Mouse (Mus musculus): ENCODE data around the gene Rchy1. TPM values are rescaled to one million over a fixed set of nuclear protein-coding genes. Genes with fewer than 3 reads are reported as not detected.
"Not testable (repeated sequence)": the region's sequence is repeated elsewhere in the genome, so short reads cannot be mapped to it uniquely, and the experiment has no call there.

Rchy1 gene
- polyA plus RNA-seq, 1 experiment from 2014 or later: 72.6 TPM

- H3K9me3 ChIP-seq: no peaks in the 10 kb centered on the region
- 84% methylated on average over 3 of the region's 3 CpGs for WGBS
- H3K27ac ChIP-seq: no peak overlapping the region
- H3K4me1 ChIP-seq: peaks cover 19% of the 10 kb centered on the region
- no peaks in the 10 kb centered on the region for H3K27me3 ChIP-seq
- no peak overlapping the region for H3K9ac ChIP-seq
- no peak for ATAC-seq (ENCODE audit: borderline replicate concordance, extremely low read depth, low FRiP score, low TSS enrichment)
- no peak overlapping the region for H3K4me3 ChIP-seq
- no peak overlapping the region for H3K4me2 ChIP-seq
- H3K36me3 ChIP-seq: peaks cover 30% of the 10 kb centered on the region
Measured at GRCm38 (mm10) chr5:91956991-91957760, 5.7 kb downstream of the Rchy1 start.

DNA sequence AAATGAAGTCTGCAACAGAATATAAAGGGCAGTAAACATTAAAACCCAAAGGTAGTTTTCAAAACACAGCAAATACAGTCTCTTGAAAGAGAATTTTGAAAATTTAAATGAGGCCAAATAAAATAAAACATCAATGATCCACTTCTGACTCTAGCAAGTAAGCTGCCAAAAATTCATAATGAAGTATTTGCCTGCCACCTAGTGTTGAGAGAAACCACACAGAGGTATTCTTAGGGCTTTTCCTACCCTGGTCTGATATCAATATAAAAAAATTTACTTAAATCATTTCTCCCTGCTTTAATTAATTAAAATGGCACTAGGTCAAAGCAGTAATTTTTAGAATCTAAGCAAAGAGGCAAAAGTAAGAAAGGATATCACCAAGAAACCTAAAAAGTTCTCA is 11.5 kb downstream of the Rchy1 start:
- H3K4me1 ChIP-seq: no peaks in the 10 kb centered on the region
- no peaks in the 10 kb centered on the region for H3K9me3 ChIP-seq
- H3K4me3 ChIP-seq: no peak overlapping the region
- H3K9ac ChIP-seq: no peak overlapping the region
- no peak overlapping the region for H3K4me2 ChIP-seq
- H3K36me3 ChIP-seq: peaks cover 64% of the 10 kb centered on the region
- no peaks in the 10 kb centered on the region for H3K27me3 ChIP-seq
- ATAC-seq (ENCODE audit: borderline replicate concordance, extremely low read depth, low FRiP score, low TSS enrichment): no peak
- no peak overlapping the region for H3K27ac ChIP-seq

DNA sequence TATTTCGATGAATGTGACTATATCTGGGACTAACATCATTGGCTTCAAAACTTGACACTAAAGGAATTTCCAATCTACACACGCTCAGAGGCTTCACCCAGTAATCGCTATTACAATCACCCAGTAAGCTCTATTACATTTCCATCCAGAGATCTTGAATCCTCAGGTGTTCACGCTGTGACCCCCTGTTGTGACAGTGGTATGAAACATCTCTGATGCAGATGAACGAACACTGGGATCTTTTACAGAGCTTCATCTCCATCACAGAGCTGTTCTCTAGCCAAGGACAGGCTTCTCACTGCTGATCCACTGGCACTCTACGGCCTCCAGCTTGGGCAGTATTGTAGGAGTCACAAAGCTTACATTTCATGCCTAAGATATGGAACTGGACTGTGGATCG is 13.4 kb downstream of the Rchy1 start:
- Histone ChIP-seq H3K9ac (no peak overlapping the region), H3K27me3 (no peaks in the 10 kb centered on the region), H3K4me2 (no peak overlapping the region), H3K9me3 (no peaks in the 10 kb centered on the region), H3K4me3 (no peak overlapping the region), H3K4me1 (no peaks in the 10 kb centered on the region), H3K27ac (no peak overlapping the region), H3K36me3 (peaks cover 62% of the 10 kb centered on the region)
- no peak for ATAC-seq (ENCODE audit: borderline replicate concordance, extremely low read depth, low FRiP score, low TSS enrichment)
- WGBS: 88% methylated on average over 7 of the region's 7 CpGs

DNA sequence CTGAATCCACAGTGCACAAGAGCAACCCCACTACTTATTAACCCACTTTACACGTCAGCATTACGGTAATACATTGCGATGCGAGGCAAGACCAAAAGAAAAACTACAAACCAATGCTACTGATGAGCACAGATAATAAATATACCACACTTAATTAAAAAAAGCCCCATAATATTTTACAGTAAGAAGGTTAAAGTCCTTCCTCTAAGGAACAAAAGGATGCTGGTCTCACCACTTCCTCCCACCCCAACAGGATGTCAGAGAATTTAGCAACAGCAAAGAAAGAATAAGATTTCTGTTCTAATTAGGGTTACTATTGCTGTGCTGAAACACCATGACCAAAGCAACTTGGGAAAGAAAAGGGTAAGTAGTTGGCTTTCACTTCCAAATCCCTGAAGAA is 15.9 kb downstream of the Rchy1 start:
- H3K27me3 ChIP-seq: no peaks in the 10 kb centered on the region
- H3K36me3 ChIP-seq: peaks cover 47% of the 10 kb centered on the region
- H3K9ac ChIP-seq: no peak overlapping the region
- 97% methylated on average over 4 of the region's 4 CpGs for WGBS
- no peaks in the 10 kb centered on the region for H3K9me3 ChIP-seq
- H3K4me1 ChIP-seq: no peaks in the 10 kb centered on the region
- H3K4me2 ChIP-seq: no peak overlapping the region
- no peak overlapping the region for H3K4me3 ChIP-seq
- H3K27ac ChIP-seq: no peak overlapping the region
- no peak for ATAC-seq (ENCODE audit: borderline replicate concordance, extremely low read depth, low FRiP score, low TSS enrichment)

GRCm38 (mm10) chr5:91945609-91946008 is 17.3 kb downstream of the Rchy1 start:
- H3K4me3 ChIP-seq; H3K27me3 ChIP-seq; H3K27ac ChIP-seq; H3K4me1 ChIP-seq; H3K9me3 ChIP-seq; ATAC-seq (ENCODE audit: borderline replicate concordance, extremely low read depth, low FRiP score, low TSS enrichment); H3K4me2 ChIP-seq; H3K9ac ChIP-seq: not testable (repeated sequence)
- WGBS: 89% methylated on average over 1 of the region's 1 CpGs
- peaks cover 36% of the 10 kb centered on the region for H3K36me3 ChIP-seq

DNA sequence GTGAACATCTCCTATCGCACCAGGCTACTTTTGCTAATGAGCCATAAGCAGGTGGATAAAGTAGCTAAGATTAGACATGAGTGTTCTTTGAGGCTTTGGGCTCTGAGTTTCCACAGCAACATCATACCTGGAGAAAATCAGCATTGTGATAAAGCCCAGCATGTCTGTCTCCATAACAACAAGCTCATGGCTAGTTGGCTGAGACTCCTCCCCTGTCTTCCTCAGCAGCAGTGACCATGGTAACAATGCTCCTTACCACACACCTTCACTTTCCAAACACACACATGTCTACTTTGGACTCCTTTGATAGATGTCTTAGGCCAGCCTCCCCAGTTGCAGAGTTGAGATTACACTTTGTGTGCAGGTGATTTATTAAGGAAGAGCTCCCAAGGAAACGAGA is 49.6 kb downstream of the Rchy1 start:
- Histone ChIP-seq H3K9me3 (no peaks in the 10 kb centered on the region), H3K36me3 (no peaks in the 10 kb centered on the region), H3K27ac (no peak overlapping the region), H3K4me3 (no peak overlapping the region), H3K4me2 (no peak overlapping the region), H3K4me1 (no peaks in the 10 kb centered on the region), H3K9ac (no peak overlapping the region), H3K27me3 (no peaks in the 10 kb centered on the region)
- no peak for ATAC-seq (ENCODE audit: borderline replicate concordance, extremely low read depth, low FRiP score, low TSS enrichment)
- WGBS: 66% methylated on average over 2 of the region's 2 CpGs

DNA sequence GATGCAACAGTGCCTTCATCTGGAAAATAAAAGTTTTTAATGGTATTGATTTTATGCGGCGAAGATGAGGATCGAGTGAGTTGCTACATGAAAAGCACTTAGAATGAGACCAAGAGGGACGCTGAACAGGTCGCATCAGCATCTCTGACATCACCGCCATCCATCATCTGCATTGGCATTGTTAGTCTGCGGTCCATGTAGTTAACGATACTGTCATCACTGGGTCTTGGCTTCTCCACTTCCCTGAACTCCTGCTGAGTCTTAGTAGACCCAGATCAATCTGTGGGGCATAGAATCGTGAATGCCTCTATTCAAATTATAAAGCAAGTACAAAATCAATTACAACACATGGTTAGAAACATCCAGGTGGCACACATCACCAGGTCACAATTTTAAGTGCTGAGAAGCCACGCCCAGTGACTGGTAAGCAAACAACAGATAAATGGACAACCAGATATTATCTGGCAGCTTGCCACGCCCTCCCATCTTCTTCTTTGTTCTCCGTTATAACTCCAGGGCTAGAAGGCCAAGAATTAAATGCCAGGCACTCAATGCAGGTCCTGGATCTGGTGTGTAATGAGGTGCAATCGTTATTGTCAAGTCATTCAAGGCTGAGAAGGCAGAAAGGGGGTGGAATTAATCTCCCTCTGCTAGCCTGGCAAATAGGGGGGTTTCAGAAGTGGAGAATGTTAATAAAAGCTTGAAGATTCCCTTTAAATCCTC is 51.3 kb downstream of the Rchy1 start:
- 67% methylated on average over 13 of the region's 13 CpGs for WGBS
- Histone ChIP-seq H3K36me3 (no peaks in the 10 kb centered on the region), H3K27ac (no peak overlapping the region), H3K4me2 (no peak overlapping the region), H3K9me3 (no peaks in the 10 kb centered on the region), H3K4me3 (no peak overlapping the region), H3K4me1 (no peaks in the 10 kb centered on the region), H3K27me3 (no peaks in the 10 kb centered on the region), H3K9ac (no peak overlapping the region)
- no peak for ATAC-seq (ENCODE audit: borderline replicate concordance, extremely low read depth, low FRiP score, low TSS enrichment)

- Histone ChIP-seq H3K27me3 (no peaks in the 10 kb centered on the region), H3K9me3 (no peaks in the 10 kb centered on the region), H3K9ac (no peak overlapping the region), H3K4me3 (no peak overlapping the region), H3K36me3 (no peaks in the 10 kb centered on the region), H3K27ac (no peak overlapping the region), H3K4me1 (no peaks in the 10 kb centered on the region), H3K4me2 (no peak overlapping the region)
- 83% methylated on average over 4 of the region's 4 CpGs for WGBS
- no peak for ATAC-seq (ENCODE audit: borderline replicate concordance, extremely low read depth, low FRiP score, low TSS enrichment)
Measured at GRCm38 (mm10) chr5:91910616-91911015, 52.3 kb downstream of the Rchy1 start.

DNA sequence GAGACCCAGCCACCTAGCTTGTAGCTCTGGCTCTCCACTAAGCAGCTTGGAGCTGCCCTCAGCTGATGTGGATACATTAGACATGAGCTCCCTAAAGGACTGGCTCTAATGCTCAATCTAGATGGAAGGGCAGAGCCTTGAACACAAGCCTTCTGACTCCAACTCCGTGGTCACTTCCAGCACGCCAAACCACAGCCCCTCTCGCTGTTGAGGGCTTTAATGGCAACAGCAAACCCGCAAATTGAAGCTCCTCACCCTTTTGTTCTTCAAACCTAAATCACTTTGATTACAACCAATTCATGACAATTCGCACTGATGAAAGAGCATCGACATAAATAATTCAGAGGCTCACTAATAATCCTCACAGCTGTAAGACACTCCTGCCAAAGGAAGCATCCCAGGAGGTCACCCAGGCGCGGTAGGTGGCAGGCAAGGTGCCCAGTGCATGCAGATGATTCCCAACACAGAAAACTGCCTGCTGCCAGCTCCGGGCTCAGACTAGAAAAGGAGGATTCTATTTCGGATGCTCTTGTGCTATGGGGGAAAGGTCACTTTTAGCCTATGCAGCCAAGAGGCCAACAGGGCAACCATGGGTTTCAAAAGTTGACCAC is 53.8 kb downstream of the Rchy1 start:
- H3K4me1 ChIP-seq: 0 out of 2 replicates have a peak, but pooled peaks cover under 1% of the 10 kb centered on the region
- no peaks in the 10 kb centered on the region for H3K36me3 ChIP-seq
- H3K27ac ChIP-seq: no peak overlapping the region
- ATAC-seq (ENCODE audit: borderline replicate concordance, extremely low read depth, low FRiP score, low TSS enrichment): no peak
- H3K4me3 ChIP-seq: no peak overlapping the region
- 69% methylated on average over 10 of the region's 10 CpGs for WGBS
- no peak overlapping the region for H3K4me2 ChIP-seq
- no peak overlapping the region for H3K9ac ChIP-seq
- H3K9me3 ChIP-seq: no peaks in the 10 kb centered on the region
- H3K27me3 ChIP-seq: no peaks in the 10 kb centered on the region

Other genes with a start within 250 kb of the Rchy1 start
- not detected in 2 replicates for gene Odaph, start 24.4 kb upstream of the Rchy1 start, polyA plus RNA-seq (2015; fragmentation: Nextera tagmentation; extraction: Ambion mirVana)
- 2.1 and 2.7 TPM in 2 replicates for gene Cdkl2, start 80.8 kb upstream of the Rchy1 start, polyA plus RNA-seq (2015; fragmentation: Nextera tagmentation; extraction: Ambion mirVana)
- 152 and 157 TPM in 2 replicates for gene G3bp2, start 120.7 kb upstream of the Rchy1 start, polyA plus RNA-seq (2015; fragmentation: Nextera tagmentation; extraction: Ambion mirVana)
- gene Uso1, start 174.9 kb upstream of the Rchy1 start, polyA plus RNA-seq (2015; fragmentation: Nextera tagmentation; extraction: Ambion mirVana): 35.9 and 38.0 TPM in 2 replicates

Measured in lung, embryonic 15.5 days (tissue).